Mouse (Mus musculus) testis, adult 10 weeks (tissue): ENCODE data around the gene Mink1. TPM values are rescaled to one million over a fixed set of nuclear protein-coding genes. Genes with fewer than 3 reads are reported as not detected.

Experiments
- polyA plus RNA-seq: library from polyadenylated mRNA; stranded (reverse); fragments of 350-450 nt; fragmentation: Illumina TruSeq; extraction: RNeasy Lipid Tissue Mini Kit (QIAGEN cat#74804); gene quantifications from one replicate; pipeline ENCODE4 v1.2.3, GENCODE M21; 2014; ENCODE audit warnings: low read depth, low replicate concordance

The Mink1 gene
- 1.7 TPM for polyA plus RNA-seq

DNA sequence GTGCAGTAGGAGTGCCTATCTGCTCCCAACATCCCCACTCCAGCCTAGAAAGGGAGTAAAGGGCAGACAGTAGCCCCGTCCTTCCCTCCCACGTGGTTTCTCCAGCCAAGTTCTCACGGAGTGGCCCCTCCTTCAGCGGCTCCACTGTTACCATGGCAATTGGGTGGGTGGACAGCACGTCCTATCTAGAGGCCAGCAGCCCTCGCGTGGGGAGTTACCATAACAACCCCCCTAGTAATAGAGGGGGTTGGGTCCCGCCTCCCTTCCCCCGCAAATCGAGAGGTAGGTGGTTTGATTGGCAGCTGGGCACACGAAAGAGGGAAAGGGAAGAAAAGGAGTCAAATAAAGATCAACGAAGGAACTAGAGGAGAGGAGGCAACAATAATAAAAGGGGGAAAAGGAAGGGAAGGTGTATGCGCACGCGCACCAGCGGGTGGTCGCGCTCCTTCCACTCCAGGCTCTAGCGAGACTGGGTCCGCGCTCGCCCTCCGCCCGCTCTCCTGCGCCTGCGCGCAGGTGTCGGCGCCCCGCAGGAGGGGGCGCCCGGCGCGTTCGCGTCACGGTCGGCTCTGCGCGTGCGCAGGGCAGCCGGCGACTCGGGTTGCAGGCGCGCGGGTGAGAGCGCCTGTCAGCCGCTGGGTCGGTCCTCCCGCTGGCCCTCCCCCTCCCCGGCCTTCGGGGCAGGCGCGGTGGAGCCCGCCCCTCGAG, at the start of gene Mink1:
Gene Mink1 (plus strand): TSS at position 595 of the 708 bp plus-strand sequence.

DNA sequence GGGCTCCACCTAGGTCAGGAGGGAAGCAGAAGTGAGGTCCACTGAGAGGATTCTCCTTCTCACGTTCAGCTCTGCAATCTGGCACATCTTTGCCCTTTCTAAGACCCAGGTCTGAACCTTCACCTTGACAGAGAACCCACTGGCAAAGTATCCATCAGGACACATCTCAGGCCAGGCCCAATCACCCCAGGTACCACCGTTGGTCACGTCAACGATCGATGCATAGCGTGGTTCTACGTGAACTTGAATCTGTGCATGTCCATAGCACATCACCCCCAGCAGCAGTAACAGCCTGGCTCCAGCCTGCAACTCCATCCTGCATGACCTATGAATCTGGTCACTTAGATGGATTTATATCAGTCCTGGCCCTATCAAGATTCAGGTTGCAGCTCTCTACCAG, 48.4 kb upstream of the Mink1 start, which contains the start of gene Vmo1:
Gene Vmo1 (minus strand): TSS at position 329 of the 400 bp plus-strand sequence.

DNA sequence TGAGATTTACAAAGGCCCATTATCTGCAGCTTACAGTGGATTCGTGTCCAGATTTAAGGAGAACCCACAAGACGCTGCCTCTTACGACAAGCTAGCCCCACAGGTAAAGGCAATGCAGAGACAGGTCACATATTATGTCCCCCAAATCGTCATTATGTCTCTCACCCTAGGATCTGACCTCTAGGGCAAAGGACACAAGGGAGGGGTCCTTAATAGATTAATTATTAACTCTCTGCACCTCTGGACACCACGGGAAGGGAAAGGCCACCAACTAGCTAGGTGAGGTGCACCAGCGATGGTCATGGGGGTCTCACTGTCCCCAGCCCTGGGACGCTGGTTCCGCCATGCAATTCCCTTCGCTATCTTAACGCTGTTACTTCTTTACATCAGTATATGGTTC, 43.8 kb upstream of the Mink1 start, which contains the start of gene Gltpd2:
Gene Gltpd2 (plus strand): TSS at position 274 of the 400 bp plus-strand sequence.

DNA sequence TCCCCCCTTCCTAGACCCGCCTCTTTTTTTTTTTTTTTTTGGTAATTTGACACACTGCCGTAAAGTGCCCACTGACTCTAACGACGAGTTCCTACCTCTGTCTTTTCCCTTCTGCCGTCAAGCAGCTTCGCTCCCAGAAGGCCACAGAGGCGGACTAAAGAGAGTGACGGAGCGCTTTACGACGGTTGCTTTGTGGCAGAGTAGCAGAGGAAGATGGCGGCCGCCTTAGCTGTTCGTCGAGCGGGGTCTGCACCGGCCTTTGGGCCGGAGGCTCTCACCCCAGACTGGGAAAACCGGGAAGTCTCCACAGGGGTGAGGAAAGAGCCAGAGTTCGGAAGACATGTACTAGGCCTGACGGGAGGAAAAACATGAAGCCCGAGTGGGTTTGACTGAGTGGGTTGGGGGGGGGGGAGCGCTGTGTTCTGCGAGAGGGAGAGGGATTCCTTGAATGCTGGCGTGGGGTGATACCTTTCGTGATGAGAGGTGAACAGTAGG, 37.5 kb upstream of the Mink1 start, which contains the start of gene Psmb6:
Gene Psmb6 (plus strand): TSS at position 184 of the 495 bp plus-strand sequence.

DNA sequence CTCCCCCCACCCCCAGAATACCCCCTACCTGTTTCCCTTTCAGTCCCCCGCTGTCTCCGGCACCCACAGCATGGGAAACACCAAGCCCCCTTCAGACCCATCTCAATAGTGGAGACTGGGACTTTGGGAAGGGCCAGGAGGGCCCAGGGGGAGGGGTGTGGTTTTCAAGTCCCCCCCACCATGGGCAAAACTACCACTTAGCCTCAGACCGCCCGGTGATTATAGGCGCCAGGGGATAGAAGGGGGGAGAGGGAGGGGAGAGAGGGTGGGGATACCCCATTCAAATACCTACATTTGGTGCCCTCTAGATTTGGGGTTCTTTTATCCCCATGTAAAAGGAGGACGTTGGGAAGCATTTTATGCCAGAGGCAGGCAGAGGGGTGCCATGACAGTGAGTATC, 29.8 kb upstream of the Mink1 start, which contains the start of gene Gm40193:
Gene Gm40193 (minus strand): TSS at position 101 of the 400 bp plus-strand sequence.

DNA sequence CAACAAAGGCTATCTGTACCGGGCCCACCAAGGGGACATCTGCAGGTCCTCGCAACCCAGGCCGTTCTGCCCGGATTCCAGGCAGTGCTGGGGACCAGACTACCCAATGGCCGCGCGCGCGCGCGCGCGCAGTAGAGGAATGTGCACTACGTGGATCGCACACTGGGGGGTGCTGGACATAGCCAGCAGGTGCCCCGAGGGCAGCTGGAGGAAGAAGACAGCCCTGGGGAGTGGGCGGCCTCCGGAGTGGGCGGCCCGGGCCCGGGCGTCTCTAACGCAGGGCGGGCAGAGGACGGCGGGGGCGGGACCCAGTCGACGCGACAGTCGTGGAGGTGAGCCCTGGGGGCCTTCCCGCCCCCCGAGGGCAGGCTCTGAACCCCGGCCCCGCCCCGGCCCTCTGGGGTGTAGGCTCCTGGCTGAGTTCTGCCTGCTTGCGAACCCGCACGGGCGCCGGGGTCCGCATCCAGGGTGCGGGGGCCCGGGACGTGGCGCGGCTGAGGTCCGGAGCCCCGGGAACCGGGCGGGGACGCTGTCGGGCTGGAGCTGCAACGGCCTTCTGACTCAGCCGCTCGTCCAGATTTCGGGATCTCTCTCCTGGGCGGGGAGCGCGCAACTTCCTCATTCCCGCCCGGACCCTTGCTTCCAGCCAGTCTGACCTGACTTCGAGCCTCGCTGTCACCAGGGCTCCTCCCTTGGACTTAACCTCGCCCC, 22.6 kb upstream of the Mink1 start, which contains the start of gene Pld2:
Gene Pld2 (plus strand): TSS at position 188 of the 711 bp plus-strand sequence.

DNA sequence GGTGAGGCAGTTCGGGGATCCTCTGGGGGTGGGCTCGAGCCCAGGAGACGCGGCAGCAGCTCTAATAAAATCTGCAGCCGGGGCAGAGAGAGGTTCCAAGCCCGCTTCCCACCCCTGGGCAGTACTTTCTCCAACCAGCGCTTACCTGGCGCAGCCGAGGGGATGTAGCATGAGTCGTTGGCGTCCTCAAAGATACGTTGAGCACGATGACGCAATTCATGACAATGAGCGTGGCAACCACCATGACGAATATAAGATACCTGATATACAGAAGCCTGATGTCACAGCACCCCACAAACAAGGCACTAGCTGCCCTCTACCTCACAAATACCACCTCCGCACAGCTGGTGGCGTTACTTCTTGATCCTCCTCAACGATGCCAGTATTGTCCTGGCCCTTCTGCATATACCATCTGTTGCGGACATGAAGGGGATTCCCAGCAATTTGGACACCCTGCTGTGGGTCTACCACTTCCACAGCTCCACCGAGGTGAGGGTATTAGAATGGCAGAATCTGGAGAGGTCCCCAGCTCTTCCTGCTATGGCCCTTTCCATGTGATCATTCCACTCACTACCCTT, 52.9 kb downstream of the Mink1 start, which contains the start of gene 4930544D05Rik:
Gene 4930544D05Rik (plus strand): TSS at position 333 of the 578 bp plus-strand sequence.

DNA sequence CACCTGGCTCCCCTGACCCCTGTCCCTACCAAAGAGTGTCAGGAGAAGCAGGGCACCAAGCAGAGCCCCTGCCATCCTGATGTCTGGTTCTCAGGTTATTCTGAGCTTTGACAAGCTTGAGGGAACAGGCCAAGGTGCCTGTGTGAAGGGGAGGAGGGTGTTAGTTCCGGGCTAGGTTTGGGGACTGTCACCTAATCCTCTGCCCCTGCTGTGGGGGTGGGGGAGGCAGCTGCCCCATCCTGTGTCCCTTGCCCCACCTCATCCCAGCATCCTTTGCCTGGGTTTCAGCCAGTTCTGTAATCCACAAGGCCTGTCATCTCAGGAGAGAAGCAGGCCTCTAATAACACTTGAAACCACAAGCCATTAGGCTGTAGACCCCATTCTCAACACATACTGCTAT, 56.4 kb downstream of the Mink1 start, which contains the start of gene Chrne:
Gene Chrne (minus strand): TSS at position 116 of the 400 bp plus-strand sequence.

DNA sequence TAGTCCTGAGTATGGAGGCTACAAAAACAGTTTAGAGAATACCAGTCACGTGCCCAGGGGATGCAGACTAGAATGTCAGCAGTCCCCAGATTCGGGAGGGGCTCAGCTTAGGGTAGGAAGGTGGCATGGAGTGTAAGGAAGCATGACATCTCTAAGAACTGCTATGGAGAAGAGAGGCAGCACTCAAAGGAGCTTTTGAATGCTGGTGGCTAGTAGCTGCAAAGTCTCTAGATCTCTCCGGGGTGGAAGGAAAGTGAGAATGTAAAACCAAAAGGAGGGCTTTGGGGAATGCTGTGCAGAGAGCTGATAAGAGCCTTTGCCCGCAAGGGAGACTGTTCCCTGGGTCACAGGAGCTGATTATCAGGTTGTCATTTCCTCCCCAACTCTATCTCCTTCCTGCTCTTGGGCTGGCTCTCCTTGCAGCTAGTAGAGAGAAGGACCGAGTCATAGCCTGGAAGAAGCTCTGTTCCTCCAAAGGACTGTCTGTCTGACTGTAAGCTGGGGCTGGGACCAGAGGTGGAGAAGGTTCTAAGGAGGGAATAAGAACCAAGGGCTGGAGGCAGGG, 76.1 kb downstream of the Mink1 start, which contains the start of gene Gp1ba:
Gene Gp1ba (plus strand): TSS at position 409 of the 565 bp plus-strand sequence.

DNA sequence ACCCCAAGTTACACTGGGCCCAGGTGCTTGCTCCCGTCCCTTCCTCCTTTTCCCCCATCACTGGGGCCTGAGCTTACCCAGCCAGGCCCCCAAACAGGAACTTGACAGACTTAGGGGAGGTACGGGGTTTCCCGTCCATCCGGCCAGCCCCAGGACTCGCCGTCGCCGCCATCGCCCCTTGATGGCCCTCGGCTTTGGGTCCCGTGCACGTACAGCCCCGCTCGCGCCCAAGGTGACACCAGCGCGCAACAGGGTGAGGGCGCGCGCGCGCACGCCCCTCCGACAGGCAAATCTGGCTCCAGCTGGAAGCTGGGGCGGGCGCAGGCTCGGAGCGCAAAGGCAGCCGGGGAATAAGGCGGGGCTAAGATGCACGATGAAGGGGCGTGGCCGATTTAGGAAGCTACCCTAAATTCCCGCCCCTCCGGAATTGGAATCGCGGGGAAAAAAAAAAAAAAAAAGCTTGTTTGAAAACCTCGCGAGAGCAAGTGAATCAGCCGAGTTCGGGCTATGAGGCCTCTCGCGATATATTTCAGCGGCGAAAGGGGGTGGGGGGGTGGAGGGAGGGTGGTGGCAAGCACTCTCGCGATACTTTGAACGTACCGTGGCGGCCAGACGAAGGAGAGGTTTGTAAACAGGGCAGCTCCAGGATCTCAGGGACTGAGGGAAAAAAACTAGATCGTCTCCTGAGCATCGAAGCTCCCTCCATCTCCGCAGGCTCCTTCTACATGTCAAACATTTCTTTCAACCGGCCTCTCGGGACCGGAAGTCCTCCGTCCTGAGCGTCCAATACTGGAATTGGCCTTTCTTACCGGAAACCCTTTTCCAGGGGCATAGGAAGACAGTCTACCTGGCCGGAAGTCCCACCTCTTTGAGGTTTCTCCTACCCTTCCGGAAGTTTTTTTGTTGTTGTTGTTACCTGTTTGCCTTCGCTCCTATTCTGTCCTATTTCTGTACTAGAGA, 84.3 kb downstream of the Mink1 start, which contains the start of the genes Rnf167 and Slc25a11:
Gene Rnf167 (plus strand): TSS at position 545 of the 960 bp plus-strand sequence.
Gene Slc25a11 (minus strand): TSS at position 789 of the 960 bp plus-strand sequence.

DNA sequence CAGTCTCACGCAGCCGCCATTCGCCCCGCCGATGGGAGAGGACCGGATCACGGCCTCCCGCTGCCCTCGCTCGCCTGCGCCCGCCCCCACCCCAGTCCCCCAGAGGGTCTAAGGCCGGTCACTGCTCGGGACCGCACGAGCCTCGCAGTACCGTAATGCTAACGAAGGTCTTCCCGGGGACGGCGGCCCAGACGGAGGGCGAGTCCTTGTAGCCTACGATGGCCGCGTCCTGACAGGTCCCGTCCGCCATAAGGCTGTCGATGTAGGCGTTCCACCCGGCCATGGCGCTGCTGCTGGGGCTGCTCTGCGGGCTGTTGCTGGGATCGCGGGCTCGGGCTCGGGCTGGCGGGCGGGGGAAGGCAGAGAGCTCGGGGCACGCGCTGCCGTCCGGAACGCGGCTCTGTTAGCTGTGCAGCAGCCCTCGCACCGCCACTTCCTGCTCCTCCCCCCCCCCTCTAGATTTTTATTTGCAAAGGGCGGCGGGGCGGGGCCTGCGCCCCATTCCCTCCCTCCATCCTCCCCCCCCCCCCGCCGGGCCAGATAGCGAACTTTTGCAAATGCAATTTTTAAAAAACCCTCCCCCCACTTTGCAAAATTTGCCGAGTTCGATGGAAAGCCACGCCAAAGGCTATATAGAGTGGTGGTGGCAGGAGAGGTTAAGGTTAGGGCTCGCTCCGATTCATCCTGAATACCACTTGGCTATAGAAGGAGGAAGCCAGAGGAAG, 91.7 kb downstream of the Mink1 start, which contains the start of gene Pfn1:
Gene Pfn1 (minus strand): TSS at position 447 of the 725 bp plus-strand sequence.

DNA sequence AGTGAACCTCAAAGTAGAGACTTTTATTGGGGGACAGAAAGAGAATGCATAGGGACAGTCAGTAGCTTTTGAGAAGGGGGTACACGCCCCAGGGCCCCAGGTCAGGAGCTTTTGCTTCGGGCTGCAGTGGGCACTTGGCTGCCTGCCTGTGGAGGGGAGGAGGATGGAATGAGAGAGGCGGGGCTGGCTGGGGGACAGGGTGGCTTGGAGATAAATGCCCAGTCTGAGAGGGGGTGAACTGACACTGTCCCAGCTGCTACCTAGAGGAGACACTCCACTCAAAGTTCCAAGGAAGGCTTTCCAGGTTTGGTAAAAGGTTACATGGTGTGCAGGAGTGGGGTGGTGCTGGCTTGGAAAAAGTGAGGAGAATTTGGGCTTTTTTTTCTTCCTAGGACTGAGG, 94.3 kb downstream of the Mink1 start, which contains the start of gene Eno3:
Gene Eno3 (plus strand): TSS at position 239 of the 400 bp plus-strand sequence.

Other genes with a start within 250 kb of the Mink1 start
- not detected for gene Alox12e, start 240.3 kb upstream of the Mink1 start, polyA plus RNA-seq
- 0.41 TPM for gene Alox15, start 210.8 kb upstream of the Mink1 start, polyA plus RNA-seq
- gene Pelp1, start 152.8 kb upstream of the Mink1 start, polyA plus RNA-seq: 11.9 TPM
- gene Arrb2, start 130.2 kb upstream of the Mink1 start, polyA plus RNA-seq: 0.35 TPM
- gene Med11, start 111.0 kb upstream of the Mink1 start, polyA plus RNA-seq: 4.8 TPM
- gene Zmynd15, start 103.4 kb upstream of the Mink1 start, polyA plus RNA-seq: 18.1 TPM
- gene Cxcl16, start 102.9 kb upstream of the Mink1 start, polyA plus RNA-seq: 2.3 TPM
- gene Tm4sf5, start 57.6 kb upstream of the Mink1 start, polyA plus RNA-seq: 0.35 TPM
- gene Vmo1, start 48.3 kb upstream of the Mink1 start, polyA plus RNA-seq: not detected
- gene Gltpd2, start 43.7 kb upstream of the Mink1 start, polyA plus RNA-seq: not detected
- 20.1 TPM for gene Psmb6, start 37.5 kb upstream of the Mink1 start, polyA plus RNA-seq
- not detected for gene Gm40193, start 29.9 kb upstream of the Mink1 start, polyA plus RNA-seq
- 0.11 TPM for gene Pld2, start 22.8 kb upstream of the Mink1 start, polyA plus RNA-seq
- 5.3 TPM for gene 4930544D05Rik, start 53.0 kb downstream of the Mink1 start, polyA plus RNA-seq
- 5.3 TPM for gene Chrne, start 56.3 kb downstream of the Mink1 start, polyA plus RNA-seq
- gene Gp1ba, start 76.2 kb downstream of the Mink1 start, polyA plus RNA-seq: not detected
- gene Rnf167, start 84.4 kb downstream of the Mink1 start, polyA plus RNA-seq: 35.2 TPM
- 6.2 TPM for gene Slc25a11, start 84.6 kb downstream of the Mink1 start, polyA plus RNA-seq
- 33.1 TPM for gene Pfn1, start 91.8 kb downstream of the Mink1 start, polyA plus RNA-seq
- 12.7 TPM for gene Eno3, start 94.3 kb downstream of the Mink1 start, polyA plus RNA-seq
- 22.5 TPM for gene Spag7, start 106.5 kb downstream of the Mink1 start, polyA plus RNA-seq
- 0.31 TPM for gene Camta2, start 125.2 kb downstream of the Mink1 start, polyA plus RNA-seq
- gene Inca1, start 137.3 kb downstream of the Mink1 start, polyA plus RNA-seq: 10.2 TPM
- gene Kif1c, start 137.7 kb downstream of the Mink1 start, polyA plus RNA-seq: 1.5 TPM
- gene Zfp3, start 201.3 kb downstream of the Mink1 start, polyA plus RNA-seq: 2.9 TPM
- not detected for gene Scimp, start 249.7 kb downstream of the Mink1 start, polyA plus RNA-seq